Mouse (Mus musculus) forebrain, embryonic 12.5 days (tissue): Measurements from ENCODE around the gene Rarres1. TPM values are rescaled to one million over a fixed set of nuclear protein-coding genes. Genes with fewer than 3 reads are reported as not detected.

Experiments
- ATAC-seq: fragments of 200-750 bp; cut with Nextera tagmentation; 2 replicates; pipeline ENCODE4 v1.8.0; 2017; ENCODE audit warnings: moderate TSS enrichment; ENCODE audit not compliant: low FRiP score
- H3K27ac ChIP-seq: fragments of 300-500 bp; sonication (generic); 2 replicates; pipeline ENCODE4 v1.5.1; 2016; ENCODE audit warnings: mild to moderate bottlenecking
- H3K27me3 ChIP-seq: fragments of 300-500 bp; sonication (generic); 2 replicates; pipeline ENCODE4 v1.6.1; 2016; ENCODE audit warnings: mild to moderate bottlenecking
- H3K36me3 ChIP-seq: fragments of 300-500 bp; sonication (generic); replicated peaks from 2 replicates; pipeline ENCODE4 v1.6.1; 2016; ENCODE audit warnings: mild to moderate bottlenecking
- H3K4me1 ChIP-seq: fragments of 300-500 bp; sonication (generic); 2 replicates; pipeline ENCODE4 v1.6.1; 2016
- H3K4me2 ChIP-seq: fragments of 300-500 bp; sonication (generic); 2 replicates; pipeline ENCODE4 v1.6.1; 2016; ENCODE audit warnings: mild to moderate bottlenecking, moderate library complexity
- H3K4me3 ChIP-seq: fragments of 300-500 bp; sonication (generic); replicated peaks from 2 replicates; pipeline ENCODE4 v1.5.1; 2016; ENCODE audit warnings: mild to moderate bottlenecking
- H3K9ac ChIP-seq: fragments of 300-500 bp; sonication (generic); 2 replicates; pipeline ENCODE4 v1.6.1; 2016; ENCODE audit warnings: mild to moderate bottlenecking
- H3K9me3 ChIP-seq: fragments of 300-500 bp; sonication (generic); 2 replicates; pipeline ENCODE4 v1.6.1; 2016
- WGBS: fragments of 180-500 bp; shearing (Covaris S2); methylation state at CpG from one replicate; pipeline ENCODE4 v1.1.7; 2016; 5-methylcytosine and 5-hydroxymethylcytosine counted together
- polyA plus RNA-seq: library from polyadenylated mRNA; unstranded; fragments of >200 nt; fragmentation: Nextera tagmentation; extraction: Ambion mirVana; gene quantifications from 2 replicates; pipeline ENCODE4 v1.2.1, GENCODE M21; 2016

Rarres1 gene
- polyA plus RNA-seq, 1 experiment from 2014 or later = 0.61 TPM

DNA sequence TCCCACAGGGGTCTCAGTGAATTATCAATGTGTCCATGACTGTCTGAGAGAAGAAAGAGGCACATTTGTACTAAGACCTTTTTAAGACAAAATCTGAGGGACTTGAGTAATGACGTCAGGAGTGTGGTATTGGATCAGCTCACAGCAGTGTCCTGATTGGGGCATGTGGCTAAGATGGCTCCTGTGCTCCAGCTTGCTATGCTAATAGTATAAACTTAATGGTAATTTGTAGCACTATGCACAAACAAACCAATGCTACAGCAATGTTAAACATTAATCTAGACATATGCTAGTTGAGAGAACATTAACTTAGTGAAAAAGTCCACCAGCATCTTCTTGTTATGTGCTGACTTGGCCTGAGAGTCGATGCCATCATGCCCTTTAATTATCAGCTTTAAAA, 30.1 kb downstream of the Rarres1 start:
- Histone ChIP-seq H3K4me2 (no peak overlapping the region), H3K27me3 (no peaks in the 10 kb centered on the region), H3K9ac (no peak overlapping the region), H3K27ac (no peak overlapping the region), H3K36me3 (no peaks in the 10 kb centered on the region), H3K4me3 (no peak overlapping the region), H3K9me3 (no peaks in the 10 kb centered on the region), H3K4me1 (no peaks in the 10 kb centered on the region)
- WGBS = 88% methylated on average over 2 of the region's 2 CpGs
- no peak for ATAC-seq

DNA sequence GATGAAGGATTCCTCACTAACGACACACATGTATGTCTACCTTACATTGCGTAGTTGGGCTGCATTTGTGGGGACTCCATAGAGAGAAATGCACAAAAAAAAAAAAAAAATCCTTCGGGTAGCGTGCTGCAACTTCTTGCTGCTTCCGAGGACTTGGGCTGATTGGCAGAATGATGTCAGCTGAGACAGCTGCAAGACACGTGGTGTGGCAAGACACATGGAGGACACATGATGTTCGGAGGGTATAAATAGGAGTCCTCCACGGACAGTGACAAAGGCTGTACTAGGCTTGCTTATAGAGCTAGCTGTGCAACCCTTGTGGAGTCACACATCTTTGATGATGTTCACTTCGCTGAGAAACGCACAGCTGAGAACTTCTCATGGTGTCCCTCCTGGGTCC, 32.9 kb downstream of the Rarres1 start:
- Histone ChIP-seq H3K27ac (no peak overlapping the region), H3K36me3 (peaks cover 5% of the 10 kb centered on the region), H3K4me1 (no peaks in the 10 kb centered on the region), H3K9ac (no peak overlapping the region), H3K9me3 (no peaks in the 10 kb centered on the region), H3K4me2 (no peak overlapping the region), H3K27me3 (no peaks in the 10 kb centered on the region), H3K4me3 (no peak overlapping the region)
- 93% methylated on average over 10 of the region's 10 CpGs for WGBS
- no peak for ATAC-seq

DNA sequence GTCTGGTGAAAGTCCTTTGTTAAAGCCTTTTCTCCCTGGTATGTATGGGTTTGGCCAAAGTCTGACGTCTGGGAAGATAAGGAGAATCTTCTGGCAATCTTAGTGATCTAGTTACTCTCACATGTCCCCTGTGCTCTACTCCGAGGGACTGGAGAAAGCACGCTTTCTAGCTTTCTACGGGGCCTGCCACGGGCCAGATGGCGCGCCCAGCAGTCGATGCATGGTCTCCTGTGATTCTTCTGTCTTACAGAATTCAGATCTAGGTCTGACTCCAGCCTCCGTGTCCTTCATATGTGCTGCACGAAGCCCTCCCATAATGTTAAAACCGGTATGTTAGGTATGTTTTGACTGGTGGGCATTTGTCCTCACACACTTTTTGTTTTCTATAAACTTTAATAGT, 35.5 kb downstream of the Rarres1 start:
- ATAC-seq = no peak
- no peaks in the 10 kb centered on the region for H3K27me3 ChIP-seq
- no peaks in the 10 kb centered on the region for H3K9me3 ChIP-seq
- H3K36me3 ChIP-seq = peaks cover 24% of the 10 kb centered on the region
- no peaks in the 10 kb centered on the region for H3K4me1 ChIP-seq
- H3K27ac ChIP-seq = no peak overlapping the region
- WGBS = 94% methylated on average over 11 of the region's 11 CpGs
- H3K4me2 ChIP-seq = no peak overlapping the region
- no peak overlapping the region for H3K4me3 ChIP-seq
- H3K9ac ChIP-seq = no peak overlapping the region

- H3K4me1 ChIP-seq = no peaks in the 10 kb centered on the region
- no peak overlapping the region for H3K27ac ChIP-seq
- no peaks in the 10 kb centered on the region for H3K9me3 ChIP-seq
- ATAC-seq = no peak
- no peak overlapping the region for H3K4me2 ChIP-seq
- peaks cover 36% of the 10 kb centered on the region for H3K36me3 ChIP-seq
- no peaks in the 10 kb centered on the region for H3K27me3 ChIP-seq
- 91% methylated on average over 6 of the region's 6 CpGs for WGBS
- no peak overlapping the region for H3K4me3 ChIP-seq
- no peak overlapping the region for H3K9ac ChIP-seq
Measured at GRCm38 (mm10) chr3:67473438-67473837, 41.9 kb downstream of the Rarres1 start.

GRCm38 (mm10) chr3:67471408-67472127, 43.8 kb downstream of the Rarres1 start:
- no peak for ATAC-seq
- H3K4me3 ChIP-seq = no peak overlapping the region
- H3K4me1 ChIP-seq = no peaks in the 10 kb centered on the region
- no peaks in the 10 kb centered on the region for H3K9me3 ChIP-seq
- WGBS = 90% methylated on average over 4 of the region's 4 CpGs
- H3K36me3 ChIP-seq = peaks cover 37% of the 10 kb centered on the region
- H3K4me2 ChIP-seq = no peak overlapping the region
- H3K27ac ChIP-seq = no peak overlapping the region
- H3K9ac ChIP-seq = no peak overlapping the region
- no peaks in the 10 kb centered on the region for H3K27me3 ChIP-seq

DNA sequence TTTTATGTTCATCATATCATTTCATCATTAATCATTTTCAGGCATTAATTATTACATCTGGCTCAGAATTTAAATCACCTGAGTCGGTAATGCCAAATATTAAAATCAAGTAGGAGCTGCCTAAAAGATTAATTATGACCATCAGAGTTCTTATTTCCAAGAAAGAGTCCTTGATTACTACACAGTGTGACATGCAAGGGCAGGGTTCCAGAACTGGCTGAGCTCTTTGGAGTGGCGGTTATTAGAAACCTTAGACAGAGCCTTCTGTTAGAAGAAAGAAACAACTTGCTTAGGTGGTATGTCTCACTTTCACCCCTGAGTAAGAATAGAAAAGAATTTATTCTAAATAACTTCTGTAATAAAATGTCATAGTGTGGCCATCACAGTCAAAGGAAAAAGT, 48.0 kb downstream of the Rarres1 start:
- Histone ChIP-seq H3K36me3 (peaks cover 18% of the 10 kb centered on the region), H3K4me3 (no peak overlapping the region), H3K9me3 (no peaks in the 10 kb centered on the region), H3K27ac (no peak overlapping the region), H3K9ac (no peak overlapping the region), H3K4me1 (peaks cover 17% of the 10 kb centered on the region), H3K27me3 (0 out of 2 replicates have a peak, but pooled peaks cover 4% of the 10 kb centered on the region), H3K4me2 (no peak overlapping the region)
- no peak for ATAC-seq
- WGBS = 90% methylated on average over 2 of the region's 2 CpGs

GRCm38 (mm10) chr3:67466576-67466975, 48.7 kb downstream of the Rarres1 start:
- H3K27me3 ChIP-seq = 0 out of 2 replicates have a peak, but pooled peaks cover 4% of the 10 kb centered on the region

GRCm38 (mm10) chr3:67463450-67464372, 51.6 kb downstream of the Rarres1 start, which contains the start of gene Lxn:
Gene Lxn, minus strand, starts transcription at chr3:67463926.
- H3K9me3 ChIP-seq = no peaks in the 10 kb centered on the region
- peak within 1 kb of the TSS; percentile 56; the same call in 1 of the 2 replicates for H3K27ac ChIP-seq
- H3K9ac ChIP-seq = peak within 1 kb of the TSS; percentile 70
- H3K4me2 ChIP-seq = peak within 1 kb of the TSS; percentile 86
- WGBS = 1% methylated on average over 43 of the region's 43 CpGs
- H3K27me3 ChIP-seq = 0 out of 2 replicates have a peak, but pooled peaks cover 4% of the 10 kb centered on the region
- peaks cover 28% of the 10 kb centered on the region for H3K4me1 ChIP-seq
- H3K4me3 ChIP-seq = peak within 1 kb of the TSS; percentile 61
- ATAC-seq = peak; percentile 85
- peaks cover 20% of the 10 kb centered on the region for H3K36me3 ChIP-seq

More at GRCm38 (mm10) chr3:67466576-67466975, 48.7 kb downstream of the Rarres1 start:
- Histone ChIP-seq H3K4me3 (no peak overlapping the region), H3K9me3 (no peaks in the 10 kb centered on the region), H3K4me1 (peaks cover 22% of the 10 kb centered on the region), H3K27ac (no peak overlapping the region), H3K36me3 (peaks cover 18% of the 10 kb centered on the region), H3K4me2 (no peak overlapping the region), H3K9ac (no peak overlapping the region)
- 85% methylated on average over 5 of the region's 5 CpGs for whole genome bisulfite sequencing
- ATAC-seq = no peak

- H3K4me2 ChIP-seq = peak overlapping the region; percentile 86
- no peak for ATAC-seq
- H3K9me3 ChIP-seq = no peaks in the 10 kb centered on the region
- 0 out of 2 replicates have a peak, but pooled peaks cover 4% of the 10 kb centered on the region for H3K27me3 ChIP-seq
- H3K36me3 ChIP-seq = peaks cover 20% of the 10 kb centered on the region
- 5% methylated on average over 12 of the region's 12 CpGs for WGBS
- no peak overlapping the region for H3K27ac ChIP-seq
- H3K4me1 ChIP-seq = peaks cover 28% of the 10 kb centered on the region
- H3K4me3 ChIP-seq = peak overlapping the region; percentile 61
- peak overlapping the region; percentile 70 for H3K9ac ChIP-seq
Measured at GRCm38 (mm10) chr3:67463001-67463400, 52.3 kb downstream of the Rarres1 start.

DNA sequence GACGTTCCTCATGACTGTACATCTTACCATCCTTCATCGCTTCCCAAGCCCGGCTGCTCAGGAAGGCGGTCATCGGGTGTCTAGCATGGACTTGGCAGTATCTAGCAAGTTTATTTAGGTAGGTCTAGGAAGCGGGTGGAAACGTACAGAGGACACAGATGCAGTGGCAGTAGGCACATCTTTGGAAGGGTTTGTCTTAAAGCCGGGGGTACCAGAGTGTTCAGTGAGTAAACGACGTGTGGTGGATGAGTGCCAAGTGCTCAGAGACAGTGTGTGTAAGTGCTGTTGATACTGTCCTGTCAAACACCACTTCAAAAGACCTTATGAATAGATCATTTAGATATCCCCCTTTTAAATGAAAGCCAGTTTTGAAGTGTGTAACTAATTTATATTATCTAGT, 52.7 kb downstream of the Rarres1 start:
- Histone ChIP-seq H3K36me3 (peaks cover 19% of the 10 kb centered on the region), H3K27ac (0 out of 2 replicates have a peak overlapping the region, but pooled peaks have one; percentile 25), H3K9me3 (no peaks in the 10 kb centered on the region), H3K27me3 (0 out of 2 replicates have a peak, but pooled peaks cover 4% of the 10 kb centered on the region), H3K4me2 (peak overlapping the region; percentile 86), H3K9ac (peak overlapping the region; percentile 70; the same call in 1 of the 2 replicates), H3K4me3 (peak overlapping the region; percentile 61), H3K4me1 (peaks cover 28% of the 10 kb centered on the region)
- ATAC-seq = no peak
- WGBS = 57% methylated on average over 10 of the region's 10 CpGs

DNA sequence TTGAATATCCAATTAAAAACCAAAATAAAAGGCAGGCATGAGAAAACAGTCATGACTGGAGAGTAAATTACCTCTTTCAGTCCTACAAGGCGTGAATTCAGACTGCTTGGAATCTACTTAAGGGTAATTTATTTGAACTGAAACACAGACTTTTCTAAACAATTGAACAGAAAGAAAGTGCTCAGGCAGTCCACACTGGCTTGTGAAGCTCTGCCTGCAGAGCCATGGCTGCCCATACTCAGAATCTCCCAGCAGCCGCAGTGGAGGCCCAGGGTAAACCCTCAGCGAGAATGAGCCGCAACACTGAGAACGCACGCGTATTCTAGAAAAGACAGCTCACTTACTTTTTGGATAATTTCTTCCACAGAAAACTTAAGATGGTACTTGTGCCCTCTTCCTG, 53.3 kb downstream of the Rarres1 start:
- Histone ChIP-seq H3K9ac (no peak overlapping the region), H3K4me1 (peaks cover 28% of the 10 kb centered on the region), H3K36me3 (peaks cover 22% of the 10 kb centered on the region), H3K27ac (0 out of 2 replicates have a peak overlapping the region, but pooled peaks have one; percentile 46), H3K27me3 (0 out of 2 replicates have a peak, but pooled peaks cover 4% of the 10 kb centered on the region), H3K4me3 (no peak overlapping the region), H3K9me3 (no peaks in the 10 kb centered on the region), H3K4me2 (peak overlapping the region; percentile 86; the same call in 1 of the 2 replicates)
- ATAC-seq = peak; percentile 30; the same call in 1 of the 2 replicates
- 46% methylated on average over 7 of the region's 7 CpGs for WGBS

- 78% methylated on average over 3 of the region's 3 CpGs for WGBS
- Histone ChIP-seq H3K27ac (no peak overlapping the region), H3K4me1 (peaks cover 28% of the 10 kb centered on the region), H3K36me3 (peaks cover 43% of the 10 kb centered on the region), H3K9me3 (no peaks in the 10 kb centered on the region), H3K4me3 (no peak overlapping the region), H3K4me2 (no peak overlapping the region), H3K27me3 (0 out of 2 replicates have a peak, but pooled peaks cover 4% of the 10 kb centered on the region), H3K9ac (no peak overlapping the region)
- ATAC-seq = no peak
Measured at GRCm38 (mm10) chr3:67459881-67460280, 55.4 kb downstream of the Rarres1 start.
